Mouse (Mus musculus) kidney, embryonic 15.5 days (tissue): ENCODE measurements around the gene Usp21. TPM values are rescaled to one million over a fixed set of nuclear protein-coding genes. Genes with fewer than 3 reads are reported as not detected.
"Not testable (repeated sequence)": the region's sequence is repeated elsewhere in the genome, so short reads cannot be mapped to it uniquely, and the experiment has no call there.

Source experiments
- ATAC-seq: fragments of 200-750 bp; cut with Nextera tagmentation; replicated peaks from 2 replicates; pipeline ENCODE4 v1.8.0; 2017; ENCODE audit warnings: moderate TSS enrichment; ENCODE audit not compliant: low FRiP score
- H3K27ac ChIP-seq: fragments of 300-500 bp; sonication (generic); 2 replicates; pipeline ENCODE4 v1.5.1; 2015; ENCODE audit warnings: mild to moderate bottlenecking, inconsistent platforms
- H3K27me3 ChIP-seq: fragments of 300-500 bp; sonication (generic); 2 replicates; pipeline ENCODE4 v1.6.1; 2015; ENCODE audit warnings: inconsistent platforms
- H3K36me3 ChIP-seq: fragments of 300-500 bp; sonication (generic); 2 replicates; pipeline ENCODE4 v1.6.1; 2015; ENCODE audit warnings: inconsistent platforms
- H3K4me1 ChIP-seq: fragments of 300-500 bp; sonication (generic); 2 replicates; pipeline ENCODE4 v1.6.1; 2015; ENCODE audit warnings: inconsistent platforms
- H3K4me2 ChIP-seq: fragments of 300-500 bp; sonication (generic); 2 replicates; pipeline ENCODE4 v1.6.1; 2015; ENCODE audit warnings: moderate library complexity, mild to moderate bottlenecking, inconsistent platforms
- H3K4me3 ChIP-seq: fragments of 300-500 bp; sonication (generic); replicated peaks from 2 replicates; pipeline ENCODE4 v1.5.1; 2015; ENCODE audit warnings: mild to moderate bottlenecking, inconsistent platforms
- H3K9ac ChIP-seq: fragments of 300-500 bp; sonication (generic); 2 replicates; pipeline ENCODE4 v1.6.1; 2015; ENCODE audit warnings: mild to moderate bottlenecking, inconsistent platforms
- H3K9me3 ChIP-seq: fragments of 300-500 bp; sonication (generic); replicated peaks from 2 replicates; pipeline ENCODE4 v1.6.1; 2016; ENCODE audit warnings: inconsistent platforms
- WGBS: fragments of 180-500 bp; shearing (Covaris S2); methylation state at CpG from one replicate; pipeline ENCODE4 v1.1.7; 2015; ENCODE audit warnings: mixed read lengths; 5-methylcytosine and 5-hydroxymethylcytosine counted together
- polyA plus RNA-seq: library from polyadenylated mRNA; unstranded; fragments of >200 nt; fragmentation: Nextera tagmentation; extraction: Ambion mirVana; gene quantifications from 2 replicates; pipeline ENCODE4 v1.2.1, GENCODE M21; 2015

Gene Usp21
- polyA plus RNA-seq, 1 experiment from 2014 or later = 97.8 TPM

DNA sequence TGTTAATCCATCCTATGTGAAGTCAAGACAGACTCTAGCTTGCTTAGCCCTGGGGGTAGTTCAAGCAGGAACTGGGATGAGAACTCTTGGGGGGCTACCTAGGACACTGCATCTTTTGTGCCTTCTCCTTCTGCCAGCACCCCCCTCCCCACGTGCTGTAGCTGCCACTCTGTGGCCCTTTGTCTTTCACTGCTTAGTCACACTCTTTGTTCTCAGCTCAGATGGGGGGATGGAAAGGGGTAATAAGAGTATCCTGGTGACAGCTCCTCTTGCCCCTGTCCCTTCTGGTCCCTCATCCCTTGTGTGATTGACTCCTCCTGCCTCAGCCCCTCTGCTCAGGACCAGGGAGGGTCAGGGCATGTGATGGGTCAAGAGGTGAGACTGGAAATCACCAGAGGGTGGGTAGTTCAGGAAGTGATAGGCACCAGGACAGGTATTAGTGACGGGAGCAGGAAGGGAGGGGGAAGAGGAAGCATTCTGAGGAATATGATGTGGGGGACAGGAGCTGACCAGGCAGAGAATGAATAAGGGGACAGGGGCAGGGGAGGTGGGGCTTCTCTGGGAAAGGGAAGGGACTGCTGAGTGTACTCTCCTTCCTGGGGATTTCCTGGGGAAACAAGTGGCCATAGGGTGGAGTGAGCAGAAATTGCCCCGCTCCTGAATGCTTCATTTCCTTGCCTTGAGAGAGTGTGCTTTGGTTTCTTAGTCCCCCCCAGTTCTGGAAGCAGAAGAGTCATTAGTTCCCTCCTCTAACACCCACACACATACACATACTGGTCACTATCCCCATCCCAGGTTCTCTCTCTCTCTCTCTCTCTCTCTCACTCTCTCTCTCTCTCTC is 39.2 kb downstream of the Usp21 start:
- Histone ChIP-seq H3K36me3 (peaks cover 23% of the 10 kb centered on the region), H3K4me1 (peaks cover 74% of the 10 kb centered on the region)
- WGBS = 36% methylated on average over 3 of the region's 3 CpGs

GRCm38 (mm10) chr1:171247916-171248315 is 39.9 kb downstream of the Usp21 start:
- H3K4me1 ChIP-seq = peaks cover 69% of the 10 kb centered on the region
- WGBS = 18% methylated on average over 4 of the region's 4 CpGs
- H3K9ac ChIP-seq = peak overlapping the region; percentile 35; the same call in 1 of the 2 replicates
- H3K27me3 ChIP-seq = no peaks in the 10 kb centered on the region
- peak overlapping the region; percentile 80 for H3K4me2 ChIP-seq
- no peak for ATAC-seq
- peaks cover 26% of the 10 kb centered on the region for H3K36me3 ChIP-seq
- H3K9me3 ChIP-seq = no peaks in the 10 kb centered on the region
- H3K27ac ChIP-seq = peak overlapping the region; percentile 91
- peak overlapping the region; percentile 69 for H3K4me3 ChIP-seq

More for the DNA sequence above, 39.2 kb downstream of the Usp21 start:
- Histone ChIP-seq H3K9me3 (no peaks in the 10 kb centered on the region), H3K27me3 (no peaks in the 10 kb centered on the region), H3K9ac (no peak overlapping the region), H3K4me2 (peak overlapping the region; percentile 80), H3K27ac (peak overlapping the region; percentile 91), H3K4me3 (no peak overlapping the region)
- ATAC-seq = no peak

DNA sequence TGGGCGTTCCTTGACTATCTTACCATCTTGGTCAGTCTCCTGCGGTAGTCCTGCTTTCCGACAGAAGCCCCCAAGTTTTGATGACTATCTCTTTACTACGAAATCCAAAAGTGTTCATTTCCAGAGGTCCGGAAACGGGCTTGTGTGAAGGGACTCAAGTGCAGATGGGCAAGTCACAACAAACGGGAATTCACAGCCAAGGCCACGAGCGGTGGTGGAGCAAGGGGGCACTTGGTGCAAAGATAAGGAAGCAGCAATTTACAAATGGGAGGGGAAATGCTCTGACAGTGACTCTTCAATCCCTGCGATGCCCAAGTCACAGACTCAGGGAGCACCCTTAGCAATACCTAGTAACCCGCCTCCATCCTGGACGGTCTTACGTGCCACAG is 40.3 kb downstream of the Usp21 start:
- H3K9me3 ChIP-seq = no peaks in the 10 kb centered on the region
- ATAC-seq = 0 out of 2 replicates have a peak, but pooled peaks have one; percentile 2
- peak overlapping the region; percentile 80 for H3K4me2 ChIP-seq
- H3K4me3 ChIP-seq = peak overlapping the region; percentile 69
- H3K4me1 ChIP-seq = peaks cover 64% of the 10 kb centered on the region
- no peaks in the 10 kb centered on the region for H3K27me3 ChIP-seq
- peak overlapping the region; percentile 91 for H3K27ac ChIP-seq
- peaks cover 31% of the 10 kb centered on the region for H3K36me3 ChIP-seq
- 6% methylated on average over 13 of the region's 13 CpGs for WGBS
- peak overlapping the region; percentile 35 for H3K9ac ChIP-seq

- Histone ChIP-seq H3K9ac (peak overlapping the region; percentile 77), H3K4me1 (peaks cover 59% of the 10 kb centered on the region), H3K27ac (peak overlapping the region; percentile 91), H3K4me2 (peak overlapping the region; percentile 80), H3K27me3 (no peaks in the 10 kb centered on the region), H3K9me3 (no peaks in the 10 kb centered on the region), H3K36me3 (peaks cover 36% of the 10 kb centered on the region), H3K4me3 (peak overlapping the region; percentile 69)
- peak; percentile 90 for ATAC-seq
- WGBS = under 1% methylated on average over 41 of the region's 41 CpGs
Measured at GRCm38 (mm10) chr1:171246709-171247452, 40.9 kb downstream of the Usp21 start.

GRCm38 (mm10) chr1:171245353-171245752 is 42.4 kb downstream of the Usp21 start:
- no peak overlapping the region for H3K27ac ChIP-seq
- H3K9me3 ChIP-seq = no peaks in the 10 kb centered on the region
- no peaks in the 10 kb centered on the region for H3K27me3 ChIP-seq
- no peak overlapping the region for H3K9ac ChIP-seq
- peaks cover 52% of the 10 kb centered on the region for H3K36me3 ChIP-seq
- peak overlapping the region; percentile 80; the same call in 1 of the 2 replicates for H3K4me2 ChIP-seq
- WGBS = 91% methylated on average over 8 of the region's 8 CpGs
- H3K4me1 ChIP-seq = peaks cover 53% of the 10 kb centered on the region
- no peak for ATAC-seq
- 0 out of 2 replicates have a peak overlapping the region, but pooled peaks have one; percentile 69 for H3K4me3 ChIP-seq

GRCm38 (mm10) chr1:171241952-171242351 is 45.8 kb downstream of the Usp21 start:
- H3K9me3 ChIP-seq, H3K9ac ChIP-seq, H3K4me3 ChIP-seq, ATAC-seq, H3K4me2 ChIP-seq, H3K27ac ChIP-seq, H3K27me3 ChIP-seq: not testable (repeated sequence)
- peaks cover 27% of the 10 kb centered on the region for H3K4me1 ChIP-seq
- H3K36me3 ChIP-seq = peaks cover 86% of the 10 kb centered on the region
- 84% methylated on average over 12 of the region's 12 CpGs for WGBS

GRCm38 (mm10) chr1:171240911-171241310 is 46.9 kb downstream of the Usp21 start:
- Histone ChIP-seq H3K36me3 (peaks cover 96% of the 10 kb centered on the region), H3K27me3 (no peaks in the 10 kb centered on the region), H3K4me2 (no peak overlapping the region), H3K4me3 (no peak overlapping the region), H3K4me1 (peaks cover 21% of the 10 kb centered on the region), H3K9ac (0 out of 2 replicates have a peak overlapping the region, but pooled peaks have one; percentile 2), H3K27ac (no peak overlapping the region), H3K9me3 (no peaks in the 10 kb centered on the region)
- ATAC-seq = no peak
- 82% methylated on average over 10 of the region's 10 CpGs for WGBS

GRCm38 (mm10) chr1:171239992-171240744 is 47.6 kb downstream of the Usp21 start:
- no peak overlapping the region for H3K4me3 ChIP-seq
- peaks cover 15% of the 10 kb centered on the region; the same call in 1 of the 2 replicates for H3K4me1 ChIP-seq
- no peak overlapping the region for H3K4me2 ChIP-seq
- no peaks in the 10 kb centered on the region for H3K9me3 ChIP-seq
- peaks cover 98% of the 10 kb centered on the region for H3K36me3 ChIP-seq
- H3K27me3 ChIP-seq = no peaks in the 10 kb centered on the region
- no peak overlapping the region for H3K9ac ChIP-seq
- 59% methylated on average over 15 of the region's 15 CpGs for WGBS
- H3K27ac ChIP-seq = 0 out of 2 replicates have a peak overlapping the region, but pooled peaks have one; percentile 24
- ATAC-seq = 0 out of 2 replicates have a peak, but pooled peaks have one; percentile 34

- 71% methylated on average over 14 of the region's 14 CpGs for WGBS
- 0 out of 2 replicates have a peak, but pooled peaks have one; percentile 24 for ATAC-seq
- H3K27ac ChIP-seq = no peak overlapping the region
Measured at GRCm38 (mm10) chr1:171238463-171238862, 49.3 kb downstream of the Usp21 start.

DNA sequence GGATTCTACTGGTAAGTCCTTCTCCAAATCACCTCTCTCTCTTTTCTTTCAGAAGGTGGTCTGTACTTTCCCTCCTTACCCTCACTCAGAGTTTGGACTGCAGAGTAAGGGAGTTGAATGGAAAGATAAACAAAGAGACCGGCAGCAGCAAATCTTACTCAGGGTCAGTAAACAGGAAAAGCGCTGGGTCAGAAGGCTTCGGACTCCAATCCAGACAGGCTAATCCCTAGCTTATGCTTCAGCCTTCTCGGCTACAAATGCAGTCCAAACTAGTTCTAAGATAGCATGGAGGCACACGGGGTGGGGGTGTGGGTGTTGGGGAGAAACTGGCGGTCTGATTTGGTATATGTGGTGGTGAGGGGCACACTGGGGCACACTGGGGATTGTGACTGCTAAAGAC is 50.4 kb downstream of the Usp21 start:
- Histone ChIP-seq H3K4me1 (peaks cover 15% of the 10 kb centered on the region; the same call in 1 of the 2 replicates), H3K9ac (no peak overlapping the region), H3K4me2 (no peak overlapping the region), H3K4me3 (no peak overlapping the region), H3K9me3 (no peaks in the 10 kb centered on the region), H3K27me3 (no peaks in the 10 kb centered on the region), H3K36me3 (peaks cover 92% of the 10 kb centered on the region), H3K27ac (no peak overlapping the region)
- no peak for ATAC-seq
- 85% methylated on average over 6 of the region's 6 CpGs for WGBS

More at GRCm38 (mm10) chr1:171238463-171238862, 49.3 kb downstream of the Usp21 start:
- Histone ChIP-seq H3K27me3 (no peaks in the 10 kb centered on the region), H3K36me3 (peaks cover 100% of the 10 kb centered on the region), H3K4me2 (no peak overlapping the region), H3K9ac (no peak overlapping the region), H3K9me3 (no peaks in the 10 kb centered on the region), H3K4me3 (no peak overlapping the region), H3K4me1 (peaks cover 15% of the 10 kb centered on the region; the same call in 1 of the 2 replicates)

DNA sequence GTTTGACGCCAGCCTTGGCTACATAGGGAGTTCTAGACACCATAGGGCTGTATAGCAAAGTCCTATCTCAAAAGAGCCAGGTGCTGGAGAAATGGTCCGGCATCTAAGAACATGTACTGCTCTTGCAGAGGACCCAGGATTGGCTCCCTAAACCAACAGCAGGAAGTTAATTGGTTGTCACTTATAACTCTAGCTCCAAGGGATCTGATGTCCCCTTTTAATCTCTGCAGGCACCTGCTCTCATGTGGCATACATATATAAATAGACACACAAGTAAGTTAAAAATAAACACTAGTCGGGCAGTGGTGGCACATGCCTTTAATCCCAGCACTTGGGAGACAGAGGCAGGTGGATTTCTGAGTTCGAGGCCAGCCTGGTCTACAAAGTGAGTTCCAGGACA is 52.0 kb downstream of the Usp21 start:
- ATAC-seq = no peak
- Histone ChIP-seq H3K27me3 (no peaks in the 10 kb centered on the region), H3K36me3 (peaks cover 76% of the 10 kb centered on the region), H3K4me3 (no peak overlapping the region), H3K9ac (no peak overlapping the region), H3K4me2 (no peak overlapping the region), H3K9me3 (no peaks in the 10 kb centered on the region), H3K27ac (no peak overlapping the region), H3K4me1 (peaks cover 11% of the 10 kb centered on the region; the same call in 1 of the 2 replicates)
- 91% methylated on average over 4 of the region's 4 CpGs for WGBS
